Mouse (Mus musculus) thymus, adult 2 months (tissue): ENCODE results near the gene Pdlim4.

ENCODE experiments used
- CTCF ChIP-seq: fragments of 200-500 bp; IDR thresholded peaks from 2 replicates; pipeline ENCODE4 v1.5.1; 2012; ENCODE audit warnings: mild to moderate bottlenecking, control low read depth, low read length, moderate library complexity, borderline replicate concordance; ENCODE audit not compliant: control insufficient read depth, poor library complexity, insufficient read depth; ENCODE audit errors: extremely low read depth
- POLR2A ChIP-seq: fragments of 200-500 bp; IDR thresholded peaks from 2 replicates; pipeline ENCODE4 v1.6.1; 2012; ENCODE audit warnings: mild to moderate bottlenecking, low read length, control low read depth, moderate library complexity; ENCODE audit not compliant: control insufficient read depth, poor library complexity, insufficient read depth; ENCODE audit errors: extremely low read depth

- TF ChIP-seq CTCF (no peak), POLR2A (no peak)
Observed at GRCm38 (mm10) chr11:54111291-54111690, 42.5 kb upstream of the Pdlim4 start.
